Mouse (Mus musculus) heart, postnatal 0 days (tissue): ENCODE measurements around the gene Gm11037.

Experiments used
- CTCF ChIP-seq: IDR thresholded peaks from 2 replicates; pipeline ENCODE4 v1.5.1; 2016; ENCODE audit warnings: antibody characterized with exemption, control low read depth, low read depth
- EP300 ChIP-seq: IDR thresholded peaks from 2 replicates; pipeline ENCODE4 v1.6.1; 2016; ENCODE audit warnings: antibody characterized with exemption, low read depth

DNA sequence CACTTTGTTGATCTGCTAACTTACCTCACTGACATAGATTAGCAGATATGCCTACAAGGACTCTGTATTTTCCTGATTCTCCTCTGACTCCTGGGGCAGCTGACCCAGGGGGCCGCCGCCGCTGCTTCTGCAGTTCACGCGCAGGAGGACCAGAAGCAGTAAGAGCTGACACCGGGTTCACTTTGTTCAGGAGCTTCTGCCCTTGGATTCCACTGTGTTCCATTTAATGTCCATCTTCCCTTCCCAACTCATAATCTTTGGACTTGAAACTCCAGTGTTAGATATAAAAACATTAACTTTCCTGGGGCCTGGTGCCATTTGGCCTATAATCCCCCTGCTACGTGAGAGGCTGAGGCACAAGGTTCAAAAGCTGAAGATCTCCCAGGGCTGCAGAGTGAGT, 30.6 kb downstream of the Gm11037 start:
- no peak for TF ChIP-seq CTCF
- no peak for TF ChIP-seq EP300
